Mouse (Mus musculus) heart, adult 2 months (tissue): Measurements from ENCODE around the gene Mkln1. TPM values are rescaled to one million over a fixed set of nuclear protein-coding genes. Genes with fewer than 3 reads are reported as not detected.
A peak's percentile ranks its signal among the peaks of the same experiment; 100 is the strongest.

ENCODE experiments used
- DNase-seq, 2 experiments: peaks; one replicate each; pipeline ENCODE4 v3.0.0; 2021
- H3K27ac ChIP-seq: fragments of 200-600 bp; 2 replicates; pipeline ENCODE4 v1.8.1; 2022
- H3K27me3 ChIP-seq: fragments of 200-500 bp; 2 replicates; pipeline ENCODE4 v1.6.1; 2012; ENCODE audit warnings: mild to moderate bottlenecking, low read length, inconsistent platforms, mixed read lengths; ENCODE audit not compliant: control insufficient read depth, insufficient read depth
- H3K36me3 ChIP-seq: fragments of 200-500 bp; 2 replicates; pipeline ENCODE4 v1.6.1; 2012; ENCODE audit warnings: low read length, inconsistent platforms; ENCODE audit not compliant: control insufficient read depth, insufficient read depth
- H3K4me1 ChIP-seq: fragments of 200-500 bp; 2 replicates; pipeline ENCODE4 v1.6.1; 2011; ENCODE audit warnings: low read length; ENCODE audit not compliant: control insufficient read depth, insufficient read depth
- H3K4me3 ChIP-seq: fragments of 200-600 bp; 2 replicates; pipeline ENCODE4 v1.8.1; 2022
- H3K79me2 ChIP-seq: fragments of 200-500 bp; replicated peaks from 2 replicates; pipeline ENCODE4 v1.6.1; 2012; ENCODE audit warnings: mild to moderate bottlenecking, inconsistent platforms, low read length, moderate library complexity, mixed read lengths; ENCODE audit not compliant: control insufficient read depth, insufficient read depth
- H3K9ac ChIP-seq: fragments of 200-500 bp; 2 replicates; pipeline ENCODE4 v1.6.1; 2012; ENCODE audit warnings: low read depth, mild to moderate bottlenecking, control low read depth, inconsistent platforms, low read length, mixed read lengths
- CTCF ChIP-seq: fragments of 200-600 bp; IDR thresholded peaks from 2 replicates; pipeline ENCODE4 v1.8.1; 2022; ENCODE audit warnings: antibody characterized with exemption, mild to moderate bottlenecking, moderate library complexity
- EP300 ChIP-seq: fragments of 200-500 bp; IDR thresholded peaks from 2 replicates; pipeline ENCODE4 v1.6.1; 2011; ENCODE audit warnings: low read depth, low read length, control low read depth; ENCODE audit not compliant: insufficient read depth
- POLR2A ChIP-seq: fragments of 200-500 bp; IDR thresholded peaks from 2 replicates; pipeline ENCODE4 v1.6.1; 2011; ENCODE audit warnings: mild to moderate bottlenecking, low read depth, low read length, control low read depth; ENCODE audit not compliant: insufficient read depth
- WGBS: fragments of 180-500 bp; shearing (Covaris S2); methylation state at CpG from one replicate; pipeline ENCODE4 v1.1.7; 2018; 5-methylcytosine and 5-hydroxymethylcytosine counted together
- intact Hi-C: fragments of 180-260 bp; cut with DNase I; formaldehyde crosslinking; loops from one replicate; pipeline ENCODE4 v1.15.1; 2025
- polyA plus RNA-seq: library from polyadenylated mRNA; depleted of rRNA; stranded (reverse); fragments of >200 nt; gene quantifications from 2 replicates; pipeline ENCODE4 v1.2.3, GENCODE M21; 2012
- total RNA-seq, 2 experiments: library from RNA; stranded (reverse); gene quantifications; 2 replicates each; pipeline ENCODE4 v1.2.3; 2021

The Mkln1 gene
- total and polyA plus RNA-seq, 3 experiments: 52.5 to 157 (median 148) TPM

DNA sequence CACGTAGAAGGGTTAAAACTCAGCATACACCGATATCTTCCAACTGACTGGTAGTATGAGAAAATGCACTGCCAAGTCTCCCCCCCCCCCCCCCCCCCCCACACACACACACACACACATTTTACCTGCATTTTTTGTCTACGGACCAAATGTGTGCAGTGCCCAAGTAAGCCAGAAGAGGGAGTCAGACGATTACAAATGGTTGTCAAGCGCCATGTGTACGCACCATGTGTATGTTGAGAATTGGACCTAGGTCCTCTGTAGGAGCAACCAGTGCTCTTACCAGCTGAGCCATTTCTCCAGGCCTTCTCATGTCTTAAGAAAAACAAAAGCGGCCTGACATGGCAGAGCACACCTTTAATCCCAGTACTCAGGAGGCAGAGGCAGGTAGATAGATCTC is 129.4 kb downstream of the Mkln1 start:
- no peak overlapping the region for H3K4me3 ChIP-seq
- TF ChIP-seq POLR2A: no peak
- peak; percentile 63 for TF ChIP-seq CTCF
- no peaks in the 10 kb centered on the region for H3K27me3 ChIP-seq
- H3K4me1 ChIP-seq: peaks cover 11% of the 10 kb centered on the region
- no peak overlapping the region for H3K9ac ChIP-seq
- WGBS: 51% methylated on average over 7 of the region's 7 CpGs
- H3K27ac ChIP-seq: no peak overlapping the region
- peaks cover 13% of the 10 kb centered on the region; the same call in 1 of the 2 replicates for H3K36me3 ChIP-seq
- intact Hi-C loops: loop anchor here (5.0 kb wide), 1 partner anchor 34 kb away; the partner anchor contains the start of gene Podxl
- peak in 1 of 2 experiments; percentile 18 for DNase-seq
- no peaks in the 10 kb centered on the region for H3K79me2 ChIP-seq

DNA sequence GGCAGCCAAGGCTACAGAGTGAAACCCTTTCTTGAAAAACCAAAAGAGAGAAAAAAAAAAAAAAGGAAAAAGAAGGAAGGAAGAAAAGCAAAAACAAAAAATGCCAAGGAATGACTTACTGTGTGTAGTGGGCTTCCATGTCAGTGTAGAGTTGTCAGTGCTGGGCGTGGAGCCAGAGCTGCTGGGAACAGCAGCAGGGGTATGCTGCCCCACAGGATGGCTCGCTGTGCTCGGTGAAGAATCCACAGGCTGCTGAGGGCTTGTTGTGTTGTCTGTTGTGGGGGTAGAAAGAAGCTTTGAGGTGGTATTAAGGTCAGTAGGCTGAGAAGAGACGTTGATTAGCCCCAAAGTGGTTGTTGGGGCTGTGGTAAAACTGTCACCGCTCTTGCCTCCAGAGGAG is 129.8 kb downstream of the Mkln1 start:
- WGBS: 69% methylated on average over 5 of the region's 5 CpGs
- no peak for DNase-seq
- H3K27ac ChIP-seq: peak overlapping the region; percentile 28
- H3K79me2 ChIP-seq: no peaks in the 10 kb centered on the region
- TF ChIP-seq EP300 (no peak), CTCF (0 out of 2 replicates have a peak, but pooled peaks have one; percentile 14)
- H3K4me1 ChIP-seq: peaks cover 11% of the 10 kb centered on the region
- H3K9ac ChIP-seq: no peak overlapping the region
- H3K36me3 ChIP-seq: peaks cover 13% of the 10 kb centered on the region; the same call in 1 of the 2 replicates
- intact Hi-C loops: loop anchor here (5.0 kb wide), 1 partner anchor 34 kb away; the partner anchor contains the start of gene Podxl
- no peaks in the 10 kb centered on the region for H3K27me3 ChIP-seq
- H3K4me3 ChIP-seq: no peak overlapping the region

DNA sequence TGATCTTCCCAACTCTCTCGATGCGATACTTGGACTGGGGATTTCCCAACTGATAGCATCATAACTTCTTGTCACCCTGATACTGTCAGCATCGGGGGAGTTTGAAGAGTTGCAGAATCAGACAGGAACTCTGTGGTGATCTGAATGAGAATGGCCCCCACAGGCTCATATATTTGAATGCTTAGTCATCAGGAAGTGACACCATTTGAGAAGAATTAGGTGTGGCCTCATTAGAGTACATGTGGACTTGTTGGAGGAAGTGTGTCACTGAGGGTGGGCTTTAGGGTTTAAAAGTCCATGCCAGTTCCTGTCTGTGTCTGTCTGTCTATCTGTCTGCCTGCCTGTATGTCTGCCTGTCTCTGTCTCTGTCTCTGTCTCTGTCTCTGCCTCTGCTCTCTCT is 133.3 kb downstream of the Mkln1 start:
- TF ChIP-seq POLR2A (no peak), CTCF (no peak), EP300 (no peak)
- Histone ChIP-seq H3K4me3 (no peak overlapping the region), H3K27me3 (no peaks in the 10 kb centered on the region), H3K36me3 (peaks cover 9% of the 10 kb centered on the region; the same call in 1 of the 2 replicates), H3K79me2 (0 out of 2 replicates have a peak, but pooled peaks cover 2% of the 10 kb centered on the region), H3K9ac (no peak overlapping the region), H3K27ac (peak overlapping the region; percentile 6; the same call in 1 of the 2 replicates), H3K4me1 (peaks cover 14% of the 10 kb centered on the region)
- no peak for DNase-seq
- 28% methylated on average over 3 of the region's 3 CpGs for WGBS
- intact Hi-C loops: loop anchor here (2.0 kb wide), 1 partner anchor 15 kb away; no protein-coding TSS in a partner anchor

DNA sequence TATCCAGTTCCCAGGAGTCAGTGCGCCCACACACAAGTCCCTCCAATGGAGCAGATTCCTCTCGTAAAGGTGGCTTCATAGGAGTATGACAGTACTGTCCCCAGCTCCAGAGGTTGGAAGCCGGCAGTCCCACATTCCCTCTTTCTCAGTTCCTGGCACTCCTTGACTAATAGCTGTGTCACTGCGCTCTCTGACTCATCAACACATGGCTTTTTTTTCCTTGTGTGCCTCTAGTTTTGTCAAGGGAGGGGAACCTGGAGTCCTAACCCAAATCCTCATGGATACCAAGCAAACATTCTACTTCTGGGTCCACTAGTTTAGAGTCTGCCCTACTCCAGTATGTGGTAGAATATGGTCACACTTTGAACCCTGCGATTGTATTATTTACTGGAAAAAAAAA is 136.2 kb downstream of the Mkln1 start:
- no peak overlapping the region for H3K27ac ChIP-seq
- H3K36me3 ChIP-seq: peaks cover 24% of the 10 kb centered on the region
- peaks cover 14% of the 10 kb centered on the region for H3K4me1 ChIP-seq
- no peak overlapping the region for H3K4me3 ChIP-seq
- H3K79me2 ChIP-seq: 0 out of 2 replicates have a peak, but pooled peaks cover 2% of the 10 kb centered on the region
- WGBS: 86% methylated on average over 5 of the region's 5 CpGs
- intact Hi-C loops: no loop called here
- DNase-seq: no peak
- H3K27me3 ChIP-seq: no peaks in the 10 kb centered on the region
- no peak overlapping the region for H3K9ac ChIP-seq
- no peak for TF ChIP-seq POLR2A

DNA sequence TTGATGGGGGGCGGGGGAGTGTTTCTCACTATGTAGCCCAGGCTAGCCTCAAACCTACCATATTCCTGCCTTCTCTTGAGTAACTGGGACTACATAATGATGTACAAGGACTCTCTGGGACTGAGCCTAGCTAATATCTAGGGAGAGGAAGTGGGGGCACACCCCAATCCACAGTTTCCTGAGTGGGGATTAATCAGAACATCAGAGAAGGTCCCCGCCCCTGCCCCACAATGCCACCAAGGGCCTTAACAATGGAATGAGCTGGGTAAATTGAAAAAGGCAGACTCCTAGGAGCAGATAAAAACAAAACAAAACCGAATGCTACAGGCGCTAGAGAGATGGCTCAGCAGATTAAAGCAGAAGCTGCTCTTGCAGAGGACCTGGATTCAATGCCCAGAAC is 138.7 kb downstream of the Mkln1 start:
- Histone ChIP-seq H3K9ac (no peak overlapping the region), H3K4me3 (no peak overlapping the region), H3K27me3 (no peaks in the 10 kb centered on the region), H3K4me1 (peaks cover 16% of the 10 kb centered on the region), H3K27ac (peak overlapping the region; percentile 4), H3K36me3 (peaks cover 28% of the 10 kb centered on the region), H3K79me2 (0 out of 2 replicates have a peak, but pooled peaks cover 2% of the 10 kb centered on the region)
- no peak for DNase-seq
- TF ChIP-seq CTCF (no peak), POLR2A (no peak), EP300 (no peak)
- WGBS: 58% methylated on average over 4 of the region's 4 CpGs
- intact Hi-C loops: no loop called here

DNA sequence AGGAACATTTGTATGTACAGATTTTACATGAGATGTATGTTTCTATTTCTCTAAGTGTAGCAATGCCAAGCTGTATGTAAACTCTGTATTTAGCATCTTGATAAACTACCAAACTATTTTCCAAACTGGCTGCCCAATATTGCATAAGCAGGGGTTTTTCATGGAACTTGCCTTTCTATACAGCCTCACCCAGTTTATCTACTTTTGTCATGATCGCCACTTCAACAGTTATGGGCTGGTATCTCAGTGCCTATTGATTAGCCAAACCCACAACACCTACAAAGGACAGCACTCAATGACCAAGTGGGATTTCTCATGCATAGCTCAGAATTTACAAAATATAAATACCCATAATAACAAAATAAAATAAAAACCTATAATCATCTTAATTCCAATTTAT is 139.6 kb downstream of the Mkln1 start:
- 98% methylated on average over 1 of the region's 1 CpGs for WGBS
- Histone ChIP-seq H3K27ac (peak overlapping the region; percentile 4), H3K4me3 (no peak overlapping the region), H3K27me3 (no peaks in the 10 kb centered on the region), H3K79me2 (0 out of 2 replicates have a peak, but pooled peaks cover 2% of the 10 kb centered on the region), H3K36me3 (peaks cover 29% of the 10 kb centered on the region), H3K4me1 (peaks cover 18% of the 10 kb centered on the region), H3K9ac (no peak overlapping the region)
- intact Hi-C loops: no loop called here
- no peak for DNase-seq
- TF ChIP-seq POLR2A: no peak
- no peak for TF ChIP-seq CTCF
